Mouse (Mus musculus) bone marrow, adult 2 months (tissue): ENCODE measurements around the gene Slamf6. TPM values are rescaled to one million over a fixed set of nuclear protein-coding genes. Genes with fewer than 3 reads are reported as not detected.

Experiments used
- H3K27ac ChIP-seq: fragments of 200-500 bp; 2 replicates; pipeline ENCODE4 v1.5.1; 2012; ENCODE audit warnings: low read depth, mild to moderate bottlenecking, control low read depth, inconsistent platforms, low read length; ENCODE audit not compliant: control insufficient read depth, poor library complexity, insufficient read depth
- H3K4me1 ChIP-seq: fragments of 200-500 bp; 2 replicates; pipeline ENCODE4 v1.6.1; 2011; ENCODE audit warnings: low read length; ENCODE audit not compliant: control insufficient read depth, insufficient read depth
- H3K4me3 ChIP-seq: fragments of 200-500 bp; replicated peaks from 2 replicates; pipeline ENCODE3; 2011; ENCODE audit warnings: mild to moderate bottlenecking, low read depth, low read length, control low read depth; ENCODE audit not compliant: control insufficient read depth
- CTCF ChIP-seq: fragments of 200-500 bp; IDR thresholded peaks from 2 replicates; pipeline ENCODE4 v1.5.1; 2011; ENCODE audit warnings: low read length, control low read depth; ENCODE audit not compliant: control insufficient read depth, insufficient read depth
- POLR2A ChIP-seq: fragments of 200-500 bp; IDR thresholded peaks from 2 replicates; pipeline ENCODE4 v1.6.1; 2011; ENCODE audit warnings: low read depth, mild to moderate bottlenecking, control low read depth, low read length, borderline replicate concordance; ENCODE audit not compliant: control insufficient read depth
- WGBS: fragments of 180-500 bp; shearing (Covaris S2); methylation state at CpG from one replicate; pipeline ENCODE4 v1.1.7; 2018; 5-methylcytosine and 5-hydroxymethylcytosine counted together
- polyA plus RNA-seq: library from polyadenylated mRNA; stranded (reverse); fragments of >200 nt; gene quantifications from 2 replicates; pipeline ENCODE4 v1.2.4, GENCODE M21; 2011; ENCODE audit warnings: low replicate concordance; ENCODE audit not compliant: missing spikeins, insufficient read depth, insufficient read length

Slamf6 gene
- polyA plus RNA-seq, 1 experiment: 30.2 TPM

- TF ChIP-seq POLR2A (no peak), CTCF (no peak)
- no peak overlapping the region for H3K27ac ChIP-seq
- WGBS: 63% methylated on average over 11 of the region's 11 CpGs
- peaks cover 1% of the 10 kb centered on the region; the same call in 1 of the 2 replicates for H3K4me1 ChIP-seq
- no peak overlapping the region for H3K4me3 ChIP-seq
Measured at GRCm38 (mm10) chr1:171994918-171995715, 77.8 kb downstream of the Slamf6 start.

- H3K4me1 ChIP-seq: peaks cover 1% of the 10 kb centered on the region; the same call in 1 of the 2 replicates
- H3K27ac ChIP-seq: no peak overlapping the region
- no peak overlapping the region for H3K4me3 ChIP-seq
- TF ChIP-seq POLR2A (no peak), CTCF (no peak)
- 79% methylated on average over 7 of the region's 7 CpGs for WGBS
Measured at GRCm38 (mm10) chr1:171996701-171997100, 79.4 kb downstream of the Slamf6 start.

- no peak for TF ChIP-seq POLR2A
- TF ChIP-seq CTCF: no peak
- H3K27ac ChIP-seq: no peak overlapping the region
- WGBS: 83% methylated on average over 13 of the region's 13 CpGs
- peaks cover 1% of the 10 kb centered on the region; the same call in 1 of the 2 replicates for H3K4me1 ChIP-seq
- no peak overlapping the region for H3K4me3 ChIP-seq
Measured at GRCm38 (mm10) chr1:171998820-171999597, 81.7 kb downstream of the Slamf6 start.

- Histone ChIP-seq H3K4me3 (no peak overlapping the region), H3K4me1 (no peaks in the 10 kb centered on the region; the same call in 1 of the 2 replicates), H3K27ac (no peak overlapping the region)
- 47% methylated on average over 3 of the region's 3 CpGs for WGBS
- TF ChIP-seq CTCF: peak; percentile 86
- no peak for TF ChIP-seq POLR2A
Measured at GRCm38 (mm10) chr1:172000641-172001040, 83.3 kb downstream of the Slamf6 start.

- no peak overlapping the region for H3K27ac ChIP-seq
- TF ChIP-seq POLR2A (no peak), CTCF (no peak)
- no peak overlapping the region for H3K4me3 ChIP-seq
- 72% methylated on average over 12 of the region's 12 CpGs for WGBS
- no peaks in the 10 kb centered on the region; the same call in 1 of the 2 replicates for H3K4me1 ChIP-seq
Measured at GRCm38 (mm10) chr1:172001665-172002064, 84.3 kb downstream of the Slamf6 start.

Other genes starting within 250 kb of the Slamf6 start
- 7.2 and 15.0 TPM in 2 replicates for gene Cd48, start 235.5 kb upstream of the Slamf6 start, polyA plus RNA-seq
- 5.7 and 11.7 TPM in 2 replicates for gene Slamf1, start 150.4 kb upstream of the Slamf6 start, polyA plus RNA-seq
- gene Cd84, start 77.8 kb upstream of the Slamf6 start, polyA plus RNA-seq: 29.3 and 41.8 TPM in 2 replicates
- 6.1 and 16.0 TPM in 2 replicates for gene Gm10521, start 21.9 kb upstream of the Slamf6 start, polyA plus RNA-seq
- gene Vangl2, start 110.9 kb downstream of the Slamf6 start, polyA plus RNA-seq: 1.8 and 2.2 TPM in 2 replicates
- gene Nhlh1, start 140.1 kb downstream of the Slamf6 start, polyA plus RNA-seq: not detected in 2 replicates
- gene Copa, start 165.0 kb downstream of the Slamf6 start, polyA plus RNA-seq: 35.1 and 45.8 TPM in 2 replicates
- gene Ncstn, start 165.3 kb downstream of the Slamf6 start, polyA plus RNA-seq: 15.7 and 47.9 TPM in 2 replicates
- 32.8 TPM in 2 replicates for gene Pex19, start 209.2 kb downstream of the Slamf6 start, polyA plus RNA-seq
- gene Dcaf8, start 230.6 kb downstream of the Slamf6 start, polyA plus RNA-seq: 56.2 and 72.7 TPM in 2 replicates